Mouse (Mus musculus) WW6 (cell line): ENCODE data around the gene Nxf2.
A peak's percentile ranks its signal among the peaks of the same experiment; 100 is the strongest.
"Not testable (repeated sequence)": the region's sequence is repeated elsewhere in the genome, so short reads cannot be mapped to it uniquely, and the experiment has no call there.

Source experiments
- DNase-seq: peaks from one replicate; pipeline ENCODE4 v3.0.0-alpha.2; 2013; ENCODE audit warnings: low read depth, low spot score

The Nxf2 gene

DNA sequence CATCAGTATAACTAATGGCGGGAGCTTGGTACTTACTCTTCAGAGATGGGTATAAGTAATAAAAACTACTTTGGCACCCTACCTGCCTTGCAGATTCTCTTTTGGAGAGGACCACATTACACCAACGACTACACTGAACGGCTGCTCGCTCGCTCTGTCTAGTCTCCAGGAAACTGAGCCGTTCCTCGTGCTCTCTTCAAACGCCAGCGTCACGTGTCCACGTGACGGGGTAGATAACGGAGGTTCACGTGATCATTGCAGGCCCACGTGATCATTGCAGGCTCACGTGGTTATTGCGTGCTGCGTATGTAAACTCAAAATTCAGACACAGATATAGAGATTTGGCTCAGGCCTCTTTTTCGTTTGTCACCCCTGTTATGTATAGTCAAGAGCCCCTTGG lies at the start of gene Nxf2:
Nxf2 (minus strand) TSS at position 209 of the 400 bp plus-strand sequence.
- DNase-seq = no peak

- no peak for DNase-seq
Measured at GRCm38 (mm10) chrX:135011381-135011780, 46.8 kb upstream of the Nxf2 start.

GRCm38 (mm10) chrX:135009471-135009815 lies 44.9 kb upstream of the Nxf2 start:
- no peak for DNase-seq

GRCm38 (mm10) chrX:135008720-135009470 lies 44.3 kb upstream of the Nxf2 start, which contains the start of gene Zmat1:
Gene Zmat1 (minus strand): TSS chrX:135009209.
- DNase-seq = peak; percentile 60

DNA sequence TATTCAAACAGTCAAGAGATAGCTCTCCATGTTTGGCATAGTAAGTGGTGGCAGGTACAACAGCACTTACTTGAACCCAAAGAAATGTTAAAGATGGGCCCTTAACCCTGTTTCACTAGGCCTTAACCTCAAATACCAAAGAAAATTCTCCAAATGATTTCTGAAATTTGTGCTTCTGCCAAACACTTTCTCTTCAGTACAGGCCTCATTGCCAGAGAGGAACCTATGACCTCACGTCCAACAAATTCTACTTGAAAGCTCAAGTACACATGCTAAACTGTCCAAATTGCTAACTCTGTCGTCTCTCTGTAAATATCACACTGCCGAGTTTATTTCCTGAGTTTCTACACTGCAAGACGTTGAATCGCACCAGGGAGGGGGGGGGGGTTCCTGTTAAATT lies 43.5 kb upstream of the Nxf2 start:
- no peak for DNase-seq

GRCm38 (mm10) chrX:134963305-134964094 lies 1.1 kb downstream of the Nxf2 start:
- DNase-seq = no peak

DNA sequence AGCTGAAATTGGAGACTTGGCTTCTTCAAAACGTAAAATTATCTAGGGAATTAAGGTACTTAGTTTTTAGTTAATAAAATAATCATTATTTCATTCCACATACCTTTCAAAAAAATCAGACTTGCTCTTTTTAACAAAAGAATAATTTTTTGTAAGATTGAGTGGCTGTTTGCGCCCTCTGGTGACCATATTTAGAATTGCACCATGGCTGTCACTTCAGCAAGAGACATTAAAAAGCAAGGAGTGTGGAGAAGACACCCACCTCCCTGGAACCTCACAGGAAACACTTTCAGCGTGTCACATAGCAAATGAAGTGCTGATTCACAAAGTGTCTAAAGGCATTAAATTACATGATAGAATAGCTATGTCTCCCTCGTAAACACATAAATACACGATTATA lies 34.2 kb downstream of the Nxf2 start:
- DNase-seq = no peak

- no peak for DNase-seq
Measured at GRCm38 (mm10) chrX:134929927-134930326, 34.6 kb downstream of the Nxf2 start.

- no peak for DNase-seq
Measured at GRCm38 (mm10) chrX:134925058-134925457, 39.5 kb downstream of the Nxf2 start.

GRCm38 (mm10) chrX:134923675-134924424 lies 40.7 kb downstream of the Nxf2 start:
- no peak for DNase-seq

DNA sequence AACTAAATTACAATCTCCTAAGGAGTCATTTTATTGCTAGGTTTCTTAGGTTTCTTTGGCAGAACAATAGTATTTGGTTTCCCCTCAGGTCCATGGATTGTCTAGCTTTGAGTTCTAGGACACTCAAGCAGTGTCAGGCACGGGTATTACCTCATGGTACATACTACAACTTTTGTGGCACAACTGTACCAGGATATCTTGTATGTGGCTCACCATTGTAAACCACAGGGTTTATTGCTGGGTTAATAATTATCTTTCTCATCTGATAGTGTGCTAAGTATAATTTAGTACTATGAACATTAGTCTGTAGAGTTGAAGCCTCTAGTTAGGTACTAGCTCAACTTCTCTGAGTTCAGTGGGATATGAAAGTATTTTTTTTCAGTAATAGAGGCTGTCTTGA lies 45.3 kb downstream of the Nxf2 start:
- DNase-seq = no peak

DNA sequence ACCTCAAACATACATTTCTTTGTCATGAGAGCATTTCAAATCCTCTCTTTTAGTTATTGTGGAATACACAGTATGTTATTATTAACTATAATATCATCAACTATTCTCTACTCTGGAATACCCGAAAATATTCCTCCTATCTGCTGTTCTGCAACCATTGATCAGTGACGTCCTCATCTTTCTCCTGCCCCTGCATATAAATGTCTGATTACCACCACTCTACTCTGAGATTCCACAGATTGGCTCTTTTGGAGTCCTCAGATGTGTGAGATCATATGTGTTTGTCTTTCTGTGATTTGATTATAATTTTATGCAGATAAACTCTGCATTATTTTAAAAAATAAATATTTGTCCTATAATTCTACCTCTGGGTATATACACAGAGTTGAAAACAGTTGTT lies 48.8 kb downstream of the Nxf2 start:
- DNase-seq = no peak

- DNase-seq = not testable (repeated sequence)
Measured at GRCm38 (mm10) chrX:134915315-134915714, 49.2 kb downstream of the Nxf2 start.

GRCm38 (mm10) chrX:134914851-134915250 lies 49.7 kb downstream of the Nxf2 start:
- no peak for DNase-seq

DNA sequence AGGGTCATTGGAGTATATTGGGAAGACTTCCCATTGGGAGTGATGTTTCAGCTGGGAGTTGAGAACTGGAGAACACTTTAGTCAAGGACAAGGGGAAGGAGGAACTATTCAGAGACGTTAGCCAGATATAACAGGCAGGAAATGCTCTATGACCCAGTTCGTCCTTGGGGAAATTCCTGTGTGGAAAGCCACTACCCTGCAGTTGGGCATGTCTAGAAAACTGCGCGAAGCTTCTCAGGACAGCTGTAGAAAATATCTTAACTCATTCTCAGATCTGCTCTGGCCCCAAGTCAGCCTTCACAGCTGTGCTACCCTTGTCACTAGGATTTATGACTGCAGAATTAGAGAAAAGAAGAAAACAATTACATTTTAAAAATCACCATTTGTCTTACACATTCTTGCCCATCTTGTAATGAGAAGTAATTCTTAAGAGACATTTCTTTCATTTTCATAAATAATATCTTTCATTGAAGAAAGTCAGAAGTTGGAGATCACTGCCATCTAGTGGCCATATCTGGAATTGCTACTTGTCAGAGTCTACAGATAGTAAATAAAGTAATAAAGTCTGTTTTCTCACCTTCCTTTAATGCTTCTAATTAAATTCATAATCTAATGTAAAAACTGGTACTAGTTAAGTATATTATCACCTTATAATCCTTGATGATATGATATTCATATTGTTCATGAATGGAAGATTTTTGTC lies 51.2 kb downstream of the Nxf2 start:
- DNase-seq = no peak

GRCm38 (mm10) chrX:134912805-134913204 lies 51.7 kb downstream of the Nxf2 start:
- no peak for DNase-seq

DNA sequence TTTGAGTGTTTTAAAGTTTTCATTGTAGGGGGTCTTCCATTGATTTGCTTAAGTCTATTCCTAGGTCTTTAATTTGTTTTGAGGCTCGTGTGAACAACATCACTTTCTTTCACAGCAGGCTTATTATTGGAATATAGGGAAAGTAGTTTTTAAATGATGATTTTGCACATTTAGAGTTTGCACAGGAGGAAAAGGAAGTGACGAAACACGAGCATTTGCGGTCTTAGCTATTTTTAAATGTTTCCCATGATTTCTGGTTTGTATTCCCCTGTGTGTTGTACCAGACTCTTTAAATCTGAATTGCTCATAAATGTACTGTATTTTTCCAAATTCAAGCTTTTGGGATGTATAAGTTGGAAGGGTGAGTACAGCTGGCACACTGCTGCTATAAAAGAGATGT lies 54.2 kb downstream of the Nxf2 start:
- no peak for DNase-seq
